Mouse (Mus musculus) bone marrow macrophage, adult 2 months (primary cell): ENCODE measurements at regions not wholly inside any gene's neighbourhood (a gene's known extent, or its start where the extent isn't known, plus 50 kb on each side); places are given as distances from the start of the nearest gene placed in this dataset.

Source experiments
- CTCF ChIP-seq: IDR thresholded peaks from 2 replicates; pipeline ENCODE4 v1.5.1; 2012; ENCODE audit warnings: low read depth, mild to moderate bottlenecking, low read length, moderate library complexity
- POLR2A ChIP-seq: IDR thresholded peaks from 2 replicates; pipeline ENCODE4 v1.6.1; 2012; ENCODE audit warnings: mild to moderate bottlenecking, low read depth, low read length, borderline replicate concordance

DNA sequence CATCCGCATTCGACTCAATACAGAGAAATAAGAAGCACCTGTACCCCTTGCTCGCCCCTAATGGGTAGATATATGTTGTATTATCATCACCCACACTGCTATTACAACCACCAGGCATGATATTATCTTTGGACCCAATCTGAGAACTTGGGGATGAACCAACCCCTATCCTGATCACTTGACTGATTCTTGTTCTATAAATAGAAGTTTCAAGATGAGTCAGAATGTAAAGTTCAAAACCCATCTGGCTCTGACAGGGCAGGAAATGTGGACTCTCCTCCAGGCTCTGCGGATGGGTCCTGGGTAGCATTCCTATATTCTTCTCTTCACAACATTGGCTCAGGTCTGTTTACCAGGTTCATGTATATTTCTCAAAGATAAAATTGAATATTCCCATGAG, 61.9 kb upstream of the Pard3b start:
- TF ChIP-seq POLR2A = no peak
- TF ChIP-seq CTCF = no peak
